Mouse (Mus musculus): Measurements from ENCODE around the gene Sptbn2.

Gene Sptbn2

GRCm38 (mm10) chr19:4711098-4711600 is at the start of gene Sptbn2:
Gene Sptbn2, plus strand, starts transcription at chr19:4711167.
- DNase-seq (ENCODE audit: low spot score in 2 of 2): no peak

DNA sequence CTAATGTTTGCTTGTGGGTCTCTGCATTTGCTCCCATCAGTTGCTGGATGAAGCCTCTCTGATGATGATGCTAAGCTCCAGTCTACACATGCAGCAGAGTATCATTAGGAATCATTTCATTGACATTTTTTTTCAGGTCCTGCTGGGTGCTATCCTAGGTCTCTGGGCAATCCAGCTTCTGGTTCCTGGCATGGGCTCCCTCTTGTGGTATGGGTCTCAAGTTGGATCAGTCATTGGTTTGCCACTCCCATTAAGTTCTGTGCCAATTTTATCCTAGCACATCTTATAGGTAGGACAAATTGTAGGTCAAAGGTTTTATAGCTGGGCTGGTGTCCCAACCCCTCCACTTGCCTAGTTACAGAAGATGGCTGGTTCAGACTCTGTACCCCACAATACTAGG is 44.2 kb upstream of the Sptbn2 start:
- DNase-seq (ENCODE audit: low spot score in 2 of 2): no peak

DNA sequence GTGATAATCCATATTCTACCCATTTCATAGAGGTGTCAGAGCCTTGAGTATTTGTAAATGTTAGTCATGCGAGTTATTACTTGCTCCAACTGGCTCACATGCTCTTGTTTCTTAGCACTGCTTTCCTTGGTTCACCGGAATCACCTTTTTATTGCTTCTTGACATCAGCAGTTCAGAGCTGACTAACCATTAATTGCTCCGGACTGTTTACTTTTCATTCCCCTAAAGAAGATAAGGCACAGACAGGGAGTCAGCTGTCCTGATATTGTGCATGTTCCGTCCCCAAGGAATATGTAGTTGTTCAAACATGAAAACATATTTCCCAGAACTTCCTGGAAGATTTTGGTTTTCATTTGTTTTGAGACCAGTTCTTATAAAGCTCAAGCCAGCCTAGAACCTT is 40.2 kb upstream of the Sptbn2 start:
- no peak for DNase-seq (ENCODE audit: low spot score in 2 of 2)

GRCm38 (mm10) chr19:4672401-4672800 is 38.6 kb upstream of the Sptbn2 start:
- DNase-seq (ENCODE audit: low spot score in 2 of 2): no peak

DNA sequence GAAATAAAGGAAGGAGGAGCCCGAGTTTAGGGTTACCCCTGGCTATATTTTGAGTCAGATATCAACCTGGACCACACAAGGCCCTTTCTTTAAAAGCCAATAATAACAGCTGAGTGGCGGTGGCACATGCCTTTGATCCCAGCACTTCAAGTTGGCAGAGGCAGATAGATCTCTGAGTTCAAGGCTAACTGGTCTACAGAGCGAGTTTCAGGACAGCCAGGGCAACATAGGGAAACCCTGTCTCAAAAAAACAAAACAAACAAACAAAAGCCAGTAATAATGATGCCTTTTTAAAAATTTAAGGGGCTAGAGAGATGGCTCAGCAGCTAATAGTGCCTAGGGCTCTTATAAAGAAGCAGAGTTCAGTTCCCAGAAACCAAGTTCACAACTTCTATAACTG is 16.6 kb upstream of the Sptbn2 start:
- DNase-seq (ENCODE audit: low spot score in 2 of 2): no peak

DNA sequence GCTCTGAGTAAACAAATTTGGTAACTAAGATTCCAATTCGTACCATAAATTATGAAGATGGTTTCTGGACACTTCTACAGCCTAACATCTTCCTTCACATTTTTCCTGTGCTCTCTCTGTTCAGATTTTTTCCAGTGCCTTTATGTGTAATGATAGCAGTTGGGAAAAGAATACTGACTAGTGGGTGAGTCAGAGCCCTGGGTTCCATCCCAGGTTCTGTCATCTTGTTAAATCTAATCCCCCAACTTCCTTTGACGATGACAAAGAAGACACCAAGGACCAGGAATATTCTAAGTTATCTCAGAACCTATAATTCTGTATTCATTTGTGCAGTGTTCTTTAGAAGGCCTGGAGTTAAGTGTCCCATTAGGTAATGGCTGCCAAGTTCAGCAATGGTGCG is 13.8 kb upstream of the Sptbn2 start:
- DNase-seq (ENCODE audit: low spot score in 2 of 2): no peak

- no peak for DNase-seq (ENCODE audit: low spot score in 2 of 2)
These were observed 13.2 kb upstream of the Sptbn2 start for GRCm38 (mm10) chr19:4697721-4698120.

- DNase-seq (ENCODE audit: low spot score in 2 of 2): peak in 1 of 2 experiments; percentile 64
These were observed 12.7 kb upstream of the Sptbn2 start, which contains the start of gene Gm960 for GRCm38 (mm10) chr19:4698205-4698677. Gene Gm960, minus strand, starts transcription at chr19:4698668.

- DNase-seq (ENCODE audit: low spot score in 2 of 2): no peak
These were observed 12.1 kb upstream of the Sptbn2 start for GRCm38 (mm10) chr19:4698856-4699255.

DNA sequence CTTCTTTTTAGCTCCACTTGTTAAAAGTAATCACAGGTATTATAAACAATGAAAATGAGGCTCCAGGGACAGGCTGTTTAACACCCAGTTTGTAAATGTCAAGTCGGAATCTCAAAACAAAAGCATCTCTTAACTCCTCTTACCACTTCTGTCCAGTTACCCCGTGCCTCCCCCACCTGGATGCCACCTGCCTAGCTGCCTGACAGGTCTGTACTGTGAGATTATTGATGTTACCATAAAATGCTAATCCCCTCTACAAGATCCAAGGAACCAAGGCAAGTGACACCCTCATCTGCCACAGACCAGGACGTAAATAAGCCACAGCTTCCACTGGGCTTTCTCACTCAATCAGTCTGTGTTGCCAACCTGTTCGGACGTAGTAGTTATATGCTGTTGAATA is 11.1 kb upstream of the Sptbn2 start:
- DNase-seq (ENCODE audit: low spot score in 2 of 2): no peak

GRCm38 (mm10) chr19:4700656-4701055 is 10.3 kb upstream of the Sptbn2 start:
- no peak for DNase-seq (ENCODE audit: low spot score in 2 of 2)

- no peak for DNase-seq (ENCODE audit: low spot score in 2 of 2)
These were observed 9.7 kb upstream of the Sptbn2 start for GRCm38 (mm10) chr19:4701221-4701620.

DNA sequence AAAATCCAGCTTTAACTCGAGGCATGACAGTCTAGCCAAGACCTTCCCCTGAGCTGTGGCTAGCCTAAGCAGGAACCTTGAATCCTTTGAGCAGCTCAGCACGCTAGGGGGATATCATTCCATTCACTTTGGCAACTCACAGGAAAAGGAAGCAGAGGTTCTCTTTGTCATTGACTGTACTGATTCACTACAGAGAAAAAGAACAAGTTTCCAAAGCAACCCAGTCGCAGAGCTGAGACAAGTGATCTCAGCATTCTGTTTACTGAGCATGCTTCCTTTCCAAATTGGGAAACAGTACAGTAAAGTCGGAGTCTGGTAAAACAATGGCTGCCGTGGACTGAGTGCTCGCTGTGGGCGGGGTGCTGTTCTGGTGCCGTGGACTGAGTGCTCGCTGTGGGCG is 2.2 kb upstream of the Sptbn2 start:
- no peak for DNase-seq (ENCODE audit: low spot score in 2 of 2)

GRCm38 (mm10) chr19:4711601-4712155 is 711 bp downstream of the Sptbn2 start:
- DNase-seq (ENCODE audit: low spot score in 2 of 2): peak in 1 of 2 experiments; percentile 60

DNA sequence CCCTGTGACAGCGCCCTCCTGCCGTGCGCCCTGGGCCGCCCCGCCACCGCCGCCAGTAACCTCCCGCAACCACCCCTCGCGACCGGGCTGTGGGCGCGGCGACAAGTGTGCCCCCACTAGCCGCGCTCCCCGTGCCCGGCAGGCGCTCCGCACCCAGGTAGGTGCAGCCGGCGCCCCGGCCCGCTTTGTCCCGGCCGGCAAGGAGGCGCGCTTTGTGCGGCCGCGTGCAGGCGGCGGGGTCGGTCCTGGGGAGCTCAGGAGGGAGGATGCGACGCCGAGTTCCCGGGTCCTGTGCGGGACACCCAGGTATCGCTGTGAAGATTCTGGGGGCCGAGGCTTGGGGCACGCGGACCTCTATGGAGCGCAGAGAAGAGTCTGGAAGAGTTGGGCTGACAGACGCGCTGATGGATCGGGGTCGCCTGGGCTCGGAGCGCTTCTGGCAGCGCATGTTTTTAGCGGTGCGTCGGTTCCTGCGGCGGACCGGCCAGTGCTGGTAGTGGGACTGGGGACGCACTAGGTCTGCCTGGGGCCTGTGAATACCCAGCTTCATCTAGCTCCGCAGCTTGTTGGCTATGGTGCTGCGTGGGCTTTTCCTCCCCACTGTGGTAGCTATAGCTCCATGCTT is 1.3 kb downstream of the Sptbn2 start:
- DNase-seq (ENCODE audit: low spot score in 2 of 2): peak in 1 of 2 experiments; percentile 61

DNA sequence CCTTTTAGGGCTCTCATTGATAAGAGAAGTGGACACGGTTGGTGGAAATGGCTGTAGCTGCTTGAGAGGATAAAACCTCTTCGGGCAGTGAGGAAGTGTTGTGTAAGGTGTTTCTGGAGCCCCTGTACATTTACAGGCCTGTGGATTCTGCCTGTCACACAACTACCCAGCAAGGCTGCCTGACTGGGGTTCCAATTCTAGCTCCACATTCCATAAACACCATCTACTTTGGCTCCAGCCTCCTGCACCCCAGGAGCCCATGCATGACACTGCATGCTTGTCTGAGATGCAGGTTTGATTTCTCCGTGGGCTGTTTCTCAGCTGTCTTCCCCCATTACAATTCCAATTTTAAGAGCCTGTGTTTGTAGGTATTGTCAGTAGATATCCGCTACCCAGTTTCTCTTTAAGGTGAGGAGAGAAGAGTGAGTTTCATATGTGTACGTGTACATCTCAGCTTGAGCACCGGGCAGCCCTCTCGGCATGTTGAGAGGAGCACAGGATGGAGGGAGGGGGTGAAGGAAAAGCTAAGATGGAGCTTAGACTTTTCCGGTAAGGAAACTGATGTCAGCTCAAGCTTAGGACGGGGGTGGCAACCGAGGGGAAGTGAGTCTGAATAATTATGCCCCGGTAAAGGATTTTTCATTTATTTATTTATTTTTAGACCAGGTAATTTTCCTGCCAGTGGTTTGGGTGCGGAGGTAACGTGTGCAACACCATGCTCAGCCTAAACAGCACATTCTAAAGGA is 2.0 kb downstream of the Sptbn2 start:
- DNase-seq (ENCODE audit: low spot score in 2 of 2): no peak

GRCm38 (mm10) chr19:4713886-4714285 is 2.9 kb downstream of the Sptbn2 start:
- DNase-seq (ENCODE audit: low spot score in 2 of 2): no peak

GRCm38 (mm10) chr19:4716756-4717155 is 5.8 kb downstream of the Sptbn2 start:
- DNase-seq (ENCODE audit: low spot score in 2 of 2): no peak

DNA sequence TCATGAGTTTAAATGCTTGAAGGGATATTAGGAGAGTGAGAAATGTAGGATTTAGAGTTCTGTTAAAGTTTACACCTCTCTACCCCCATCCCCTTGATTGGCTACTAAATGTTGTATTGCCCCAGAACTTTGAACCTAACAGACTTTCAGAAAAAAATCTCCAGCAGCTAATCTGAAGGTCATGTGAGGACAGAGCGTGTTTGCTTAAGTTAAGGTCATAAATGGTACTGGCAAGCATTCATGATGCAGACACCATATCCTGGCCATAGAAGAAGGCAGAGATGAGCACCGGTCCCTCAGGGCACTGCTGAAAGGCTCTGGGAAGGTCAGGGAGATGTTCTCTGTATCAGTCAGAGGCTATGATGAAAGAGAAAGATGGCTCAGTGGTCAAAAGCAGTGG is 6.3 kb downstream of the Sptbn2 start:
- no peak for DNase-seq (ENCODE audit: low spot score in 2 of 2)

GRCm38 (mm10) chr19:4718716-4719115 is 7.7 kb downstream of the Sptbn2 start:
- DNase-seq (ENCODE audit: low spot score in 2 of 2): no peak

GRCm38 (mm10) chr19:4719351-4719764 is 8.4 kb downstream of the Sptbn2 start:
- no peak for DNase-seq (ENCODE audit: low spot score in 2 of 2)

DNA sequence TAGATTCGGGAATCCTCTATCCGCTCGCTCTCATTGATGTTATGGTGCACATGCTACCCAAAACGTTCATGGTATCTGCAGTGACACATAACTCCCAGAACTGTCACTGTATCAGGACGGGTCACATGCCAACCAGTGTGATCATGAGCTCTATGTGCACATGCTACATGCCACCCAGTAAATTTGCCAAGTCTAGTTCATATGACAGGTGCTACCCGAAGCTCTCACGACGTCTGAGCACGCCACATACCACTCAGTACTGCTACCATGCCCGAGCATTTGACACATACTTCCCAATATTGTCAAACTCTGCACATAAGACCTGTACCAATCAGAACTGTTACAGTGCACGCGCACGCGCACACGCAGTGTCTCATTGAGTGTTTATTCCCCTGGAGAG is 9.1 kb downstream of the Sptbn2 start:
- no peak for DNase-seq (ENCODE audit: low spot score in 2 of 2)
